Mouse (Mus musculus): ENCODE measurements around the gene Tfpi. TPM values are rescaled to one million over a fixed set of nuclear protein-coding genes. Genes with fewer than 3 reads are reported as not detected.

Gene Tfpi
- polyA plus RNA-seq (2015; fragmentation: Illumina TruSeq; extraction: RNeasy Lipid Tissue Mini Kit (QIAGEN cat#74804); ENCODE audit: insufficient read depth, low replicate concordance), result 100.0 TPM

GRCm38 (mm10) chr2:84476577-84476976, at the start of gene Tfpi:
Gene Tfpi (minus strand): TSS chr2:84476775.

GRCm38 (mm10) chr2:84425138-84425537, 51.4 kb downstream of the Tfpi start, which contains the start of gene Calcrl:
Gene Calcrl (minus strand): TSS chr2:84425411.

Other genes with a start within 250 kb of the Tfpi start
- gene Calcrl, start 51.4 kb downstream of the Tfpi start, polyA plus RNA-seq (2015; fragmentation: Illumina TruSeq; extraction: RNeasy Lipid Tissue Mini Kit (QIAGEN cat#74804); ENCODE audit: insufficient read depth, low replicate concordance), result 45.9 TPM
- gene Ctnnd1, start 174.0 kb upstream of the Tfpi start, polyA plus RNA-seq (2015; fragmentation: Illumina TruSeq; extraction: RNeasy Lipid Tissue Mini Kit (QIAGEN cat#74804); ENCODE audit: insufficient read depth, low replicate concordance), result 54.6 TPM
- 0.07 TPM for gene Btbd18, start 182.3 kb upstream of the Tfpi start, polyA plus RNA-seq (2015; fragmentation: Illumina TruSeq; extraction: RNeasy Lipid Tissue Mini Kit (QIAGEN cat#74804); ENCODE audit: insufficient read depth, low replicate concordance)
- gene Selenoh, start 194.0 kb upstream of the Tfpi start, polyA plus RNA-seq (2015; fragmentation: Illumina TruSeq; extraction: RNeasy Lipid Tissue Mini Kit (QIAGEN cat#74804); ENCODE audit: insufficient read depth, low replicate concordance), result 34.9 TPM
- not detected for gene Gm28635, start 201.3 kb upstream of the Tfpi start, polyA plus RNA-seq (2015; fragmentation: Illumina TruSeq; extraction: RNeasy Lipid Tissue Mini Kit (QIAGEN cat#74804); ENCODE audit: insufficient read depth, low replicate concordance)
- 32.3 TPM for gene Med19, start 201.6 kb upstream of the Tfpi start, polyA plus RNA-seq (2015; fragmentation: Illumina TruSeq; extraction: RNeasy Lipid Tissue Mini Kit (QIAGEN cat#74804); ENCODE audit: insufficient read depth, low replicate concordance)
- 60.1 TPM for gene Tmx2, start 202.4 kb upstream of the Tfpi start, polyA plus RNA-seq (2015; fragmentation: Illumina TruSeq; extraction: RNeasy Lipid Tissue Mini Kit (QIAGEN cat#74804); ENCODE audit: insufficient read depth, low replicate concordance)
- gene Zdhhc5, start 238.4 kb upstream of the Tfpi start, polyA plus RNA-seq (2015; fragmentation: Illumina TruSeq; extraction: RNeasy Lipid Tissue Mini Kit (QIAGEN cat#74804); ENCODE audit: insufficient read depth, low replicate concordance), result 39.7 TPM

All from spleen, adult 10 weeks (tissue).